Mouse (Mus musculus): ENCODE measurements around the gene Pdia6.

Pdia6 gene

GRCm38 (mm10) chr12:17264826-17265225, 1.5 kb upstream of the Pdia6 start:
- DNase-seq = no peak

- DNase-seq = no peak
Measured at GRCm38 (mm10) chr12:17266673-17266990, 287 bp downstream of the Pdia6 start.

GRCm38 (mm10) chr12:17267316-17267715, 971 bp downstream of the Pdia6 start:
- peak; percentile 20 for DNase-seq

- peak; percentile 42 for DNase-seq
Measured at GRCm38 (mm10) chr12:17271272-17271671, 4.9 kb downstream of the Pdia6 start.

GRCm38 (mm10) chr12:17273841-17274240, 7.5 kb downstream of the Pdia6 start:
- no peak for DNase-seq

GRCm38 (mm10) chr12:17288496-17288895, 22.2 kb downstream of the Pdia6 start:
- no peak for DNase-seq

GRCm38 (mm10) chr12:17289060-17289459, 22.7 kb downstream of the Pdia6 start:
- no peak for DNase-seq

- DNase-seq = no peak
Measured at GRCm38 (mm10) chr12:17289913-17290312, 23.6 kb downstream of the Pdia6 start.

GRCm38 (mm10) chr12:17290569-17290968, 24.2 kb downstream of the Pdia6 start:
- no peak for DNase-seq

GRCm38 (mm10) chr12:17296899-17297298, 30.6 kb downstream of the Pdia6 start:
- DNase-seq = no peak

GRCm38 (mm10) chr12:17299902-17300301, 33.6 kb downstream of the Pdia6 start:
- no peak for DNase-seq

- DNase-seq = no peak
Measured at GRCm38 (mm10) chr12:17305445-17305844, 39.1 kb downstream of the Pdia6 start.

GRCm38 (mm10) chr12:17308246-17308645, 41.9 kb downstream of the Pdia6 start:
- DNase-seq = no peak

GRCm38 (mm10) chr12:17310852-17311839, 44.8 kb downstream of the Pdia6 start:
- no peak for DNase-seq

GRCm38 (mm10) chr12:17316096-17316495, 49.8 kb downstream of the Pdia6 start:
- no peak for DNase-seq

GRCm38 (mm10) chr12:17317970-17318369, 51.6 kb downstream of the Pdia6 start:
- DNase-seq = no peak

GRCm38 (mm10) chr12:17318453-17318852, 52.1 kb downstream of the Pdia6 start:
- DNase-seq = no peak

GRCm38 (mm10) chr12:17324549-17325470, 58.5 kb downstream of the Pdia6 start:
- peak; percentile 44 for DNase-seq

- DNase-seq = no peak
Measured at GRCm38 (mm10) chr12:17329259-17329658, 62.9 kb downstream of the Pdia6 start, which contains the start of gene Atp6v1c2. Gene Atp6v1c2 (minus strand): TSS chr12:17329359.

- no peak for DNase-seq
Measured at GRCm38 (mm10) chr12:17333459-17333858, 67.1 kb downstream of the Pdia6 start.
